Mouse (Mus musculus) MEL (cell line): ENCODE data around the gene Serpinb11. TPM values are rescaled to one million over a fixed set of nuclear protein-coding genes. Genes with fewer than 3 reads are reported as not detected.

Experiments used
- DNase-seq: peaks from one replicate; pipeline ENCODE4 v3.0.0; 2011; ENCODE audit warnings: low read depth, low spot score
- H3K27ac ChIP-seq: 2 replicates; pipeline ENCODE4 v1.5.1; 2012; ENCODE audit warnings: low read depth, mild to moderate bottlenecking, control low read depth, low read length, moderate library complexity; ENCODE audit not compliant: control insufficient read depth
- H3K27me3 ChIP-seq, 2 experiments: fragments of 150-350 bp in 1 of 2; sonication (generic) in 1 of 2; 2 replicates each; pipeline ENCODE4 v1.6.1; 2012; ENCODE audit warnings: low read length in 2 of 2, mild to moderate bottlenecking in 2 of 2, improper control_type of control experiment in 1 of 2, moderate library complexity in 1 of 2; ENCODE audit not compliant: insufficient read depth in 2 of 2, control insufficient read depth in 1 of 2
- H3K36me3 ChIP-seq, 2 experiments: 2 replicates each; pipeline ENCODE4 v1.6.1; 2012 to 2014; ENCODE audit warnings: low read length in 2 of 2, improper control_type of control experiment in 1 of 2, inconsistent platforms in 1 of 2, mild to moderate bottlenecking in 1 of 2; ENCODE audit not compliant: insufficient read depth in 2 of 2, control insufficient read depth in 1 of 2
- H3K4me1 ChIP-seq, 2 experiments: fragments of 150-350 bp in 1 of 2; sonication (generic) in 1 of 2; 2 replicates each; pipeline ENCODE4 v1.6.1; 2012; ENCODE audit warnings: low read length in 2 of 2, improper control_type of control experiment in 1 of 2, mild to moderate bottlenecking in 1 of 2; ENCODE audit not compliant: insufficient read depth in 2 of 2, control insufficient read depth in 1 of 2
- H3K4me3 ChIP-seq, 2 experiments: fragments of 150-350 bp in 1 of 2; sonication (generic) in 1 of 2; 2 replicates each; pipeline ENCODE4 v1.5.1; 2012; ENCODE audit warnings: low read depth in 2 of 2, low read length in 2 of 2, mild to moderate bottlenecking in 2 of 2, moderate library complexity in 2 of 2, control low read depth in 1 of 2, improper control_type of control experiment in 1 of 2; ENCODE audit not compliant: control insufficient read depth in 1 of 2, insufficient read depth in 1 of 2
- H3K79me2 ChIP-seq: 2 replicates; pipeline ENCODE4 v1.6.1; 2012; ENCODE audit warnings: mild to moderate bottlenecking, low read length, moderate library complexity; ENCODE audit not compliant: control insufficient read depth, poor library complexity, insufficient read depth
- H3K9ac ChIP-seq: 2 replicates; pipeline ENCODE4 v1.6.1; 2012; ENCODE audit warnings: low read depth, mild to moderate bottlenecking, control low read depth, low read length, moderate library complexity; ENCODE audit not compliant: control insufficient read depth, poor library complexity, severe bottlenecking
- H3K9me3 ChIP-seq: fragments of 150-350 bp; sonication (generic); replicated peaks from 2 replicates; pipeline ENCODE4 v1.6.1; 2012; ENCODE audit warnings: mild to moderate bottlenecking, low read length, improper control_type of control experiment, moderate library complexity; ENCODE audit not compliant: insufficient read depth
- BHLHE40 ChIP-seq: IDR thresholded peaks from 2 replicates; pipeline ENCODE4 v1.6.1; 2012; ENCODE audit warnings: low read depth, mild to moderate bottlenecking, inconsistent platforms, low read length, improper control_type of control experiment, borderline replicate concordance
- E2F4 ChIP-seq: IDR thresholded peaks from 2 replicates; pipeline ENCODE4 v1.6.1; 2011; ENCODE audit warnings: low read depth, low read length, improper control_type of control experiment, borderline replicate concordance
- ELF1 ChIP-seq: IDR thresholded peaks from 2 replicates; pipeline ENCODE4 v1.6.1; 2014; ENCODE audit warnings: low read depth, mild to moderate bottlenecking, inconsistent platforms, low read length, improper control_type of control experiment, moderate library complexity
- EP300 ChIP-seq, 2 experiments: IDR thresholded peaks; 2 replicates each; pipeline ENCODE4 v1.6.1; 2011; ENCODE audit warnings: improper control_type of control experiment in 2 of 2, low read length in 2 of 2, low read depth in 1 of 2, mild to moderate bottlenecking in 1 of 2
- GATA1 ChIP-seq: IDR thresholded peaks from 2 replicates; pipeline ENCODE4 v1.6.1; 2011; ENCODE audit warnings: low read depth, low read length, improper control_type of control experiment
- HCFC1 ChIP-seq: IDR thresholded peaks from 2 replicates; pipeline ENCODE4 v1.6.1; 2012; ENCODE audit warnings: low read depth, mild to moderate bottlenecking, inconsistent platforms, low read length, improper control_type of control experiment, moderate library complexity
- MAX ChIP-seq: IDR thresholded peaks from 2 replicates; pipeline ENCODE4 v1.6.1; 2011; ENCODE audit warnings: low read length, improper control_type of control experiment
- MYB ChIP-seq: IDR thresholded peaks from 2 replicates; pipeline ENCODE4 v1.6.1; 2011; ENCODE audit warnings: mild to moderate bottlenecking, low read depth, low read length, improper control_type of control experiment
- MYC ChIP-seq: IDR thresholded peaks from 2 replicates; pipeline ENCODE4 v1.6.1; 2011; ENCODE audit warnings: low read depth, mild to moderate bottlenecking, low read length, improper control_type of control experiment, moderate library complexity
- NELFE ChIP-seq: IDR thresholded peaks from 2 replicates; pipeline ENCODE4 v1.6.1; 2011; ENCODE audit warnings: low read depth, low read length, improper control_type of control experiment
- POLR2A ChIP-seq, 2 experiments: IDR thresholded peaks; 2 replicates each; pipeline ENCODE4 v1.6.1; 2011 to 2012; ENCODE audit warnings: low read length in 2 of 2, mild to moderate bottlenecking in 2 of 2, control low read depth in 1 of 2, improper control_type of control experiment in 1 of 2, low read depth in 1 of 2, moderate library complexity in 1 of 2; ENCODE audit not compliant: control insufficient read depth in 1 of 2, insufficient read depth in 1 of 2, poor library complexity in 1 of 2
- POLR2AphosphoS2 ChIP-seq: IDR thresholded peaks from 2 replicates; pipeline ENCODE4 v1.6.1; 2011; ENCODE audit warnings: low read length, improper control_type of control experiment
- RAD21 ChIP-seq: IDR thresholded peaks from 2 replicates; pipeline ENCODE4 v1.6.1; 2011; ENCODE audit warnings: mild to moderate bottlenecking, low read depth, low read length, improper control_type of control experiment
- RCOR1 ChIP-seq: IDR thresholded peaks from 2 replicates; pipeline ENCODE4 v1.6.1; 2012; ENCODE audit warnings: low read depth, mild to moderate bottlenecking, inconsistent platforms, low read length, improper control_type of control experiment
- SIN3A ChIP-seq: IDR thresholded peaks from 2 replicates; pipeline ENCODE4 v1.6.1; 2012; ENCODE audit warnings: low read length, improper control_type of control experiment, inconsistent platforms
- TAL1 ChIP-seq: IDR thresholded peaks from 2 replicates; pipeline ENCODE4 v1.6.1; 2012; ENCODE audit warnings: mild to moderate bottlenecking, inconsistent platforms, low read length, moderate library complexity, mixed read lengths
- TBP ChIP-seq: IDR thresholded peaks from 2 replicates; pipeline ENCODE4 v1.8.0; 2011; ENCODE audit warnings: low read depth, low read length, improper control_type of control experiment
- UBTF ChIP-seq: IDR thresholded peaks from 2 replicates; pipeline ENCODE4 v1.6.1; 2012; ENCODE audit warnings: low read depth, mild to moderate bottlenecking, inconsistent platforms, low read length, improper control_type of control experiment, moderate library complexity, borderline replicate concordance; ENCODE audit not compliant: insufficient read depth
- USF2 ChIP-seq, 2 experiments: IDR thresholded peaks; 2 replicates each; pipeline ENCODE4 v1.6.1; 2011 to 2012; ENCODE audit warnings: improper control_type of control experiment in 2 of 2, low read length in 2 of 2, borderline replicate concordance in 1 of 2, inconsistent platforms in 1 of 2, low read depth in 1 of 2, mild to moderate bottlenecking in 1 of 2; ENCODE audit not compliant: insufficient read depth in 1 of 2
- ZC3H11A ChIP-seq: IDR thresholded peaks from 2 replicates; pipeline ENCODE4 v1.6.1; 2012; ENCODE audit warnings: low read depth, mild to moderate bottlenecking, inconsistent platforms, low read length, improper control_type of control experiment
- ZNF384 ChIP-seq: IDR thresholded peaks from 2 replicates; pipeline ENCODE4 v1.6.1; 2012; ENCODE audit warnings: low read depth, mild to moderate bottlenecking, inconsistent platforms, low read length, improper control_type of control experiment
- polyA plus RNA-seq, 2 experiments: library from polyadenylated mRNA; stranded (reverse) in 1 of 2; unstranded in 1 of 2; fragments of >175 nt in 1 of 2; fragments of >200 nt in 1 of 2; gene quantifications; 2 replicates each; pipeline versions ENCODE4 v1.2.1 to v1.2.4; 2012; ENCODE audit warnings: low replicate concordance in 2 of 2, low read depth in 1 of 2; ENCODE audit not compliant: insufficient read length in 2 of 2, insufficient read depth in 1 of 2, missing spikeins in 1 of 2
- total RNA-seq: library from RNA; depleted of rRNA; stranded (reverse); fragments of 300-350 nt; gene quantifications from 2 replicates; pipeline ENCODE4 v1.2.3, GENCODE M21; 2012

Gene Serpinb11
- total and polyA plus RNA-seq, 3 experiments: not detected

- no peak overlapping the region for H3K4me3 ChIP-seq
- no peaks in the 10 kb centered on the region for H3K9me3 ChIP-seq
- peak; percentile 74 for DNase-seq
- TF ChIP-seq HCFC1 (no peak), RAD21 (no peak), GATA1 (peak; percentile 95), ZNF384 (no peak), TAL1 (peak; percentile 71)
- no peaks in the 10 kb centered on the region for H3K79me2 ChIP-seq
- H3K9ac ChIP-seq: no peak overlapping the region
- H3K27ac ChIP-seq: peak overlapping the region; percentile 89
- peaks cover 36 to 48% of the 10 kb centered on the region in 2 experiments for H3K4me1 ChIP-seq
- no peaks in the 10 kb centered on the region for H3K27me3 ChIP-seq
- H3K36me3 ChIP-seq: peaks cover 0 to 70% of the 10 kb centered on the region in 2 experiments; a peak in 2 of 4 replicates
These were observed 21.4 kb downstream of the Serpinb11 start for GRCm38 (mm10) chr1:107382404-107382803.

DNA sequence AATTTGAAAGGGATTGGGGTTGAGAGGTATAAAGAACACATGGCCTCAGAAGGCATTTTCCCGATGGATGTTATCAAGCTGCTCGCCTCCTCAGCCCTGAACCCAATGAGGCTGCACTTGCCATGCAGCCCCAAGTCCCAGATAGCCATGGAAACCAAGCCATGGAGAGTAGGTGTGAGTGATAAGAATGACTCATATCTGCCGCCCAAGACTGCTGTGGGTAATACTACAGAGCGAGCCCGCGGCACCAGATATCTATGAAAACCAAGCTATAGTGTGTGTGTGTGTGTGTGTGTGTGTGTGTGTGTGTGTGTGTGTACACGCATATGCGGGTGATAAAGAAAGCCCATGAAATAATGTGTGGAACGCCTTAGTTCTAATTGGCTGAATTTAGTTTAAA, 23.5 kb downstream of the Serpinb11 start:
- Histone ChIP-seq H3K27ac (peak overlapping the region; percentile 56), H3K4me3 (no peak overlapping the region), H3K27me3 (no peaks in the 10 kb centered on the region), H3K79me2 (no peaks in the 10 kb centered on the region), H3K36me3 (peaks cover 0 to 52% of the 10 kb centered on the region in 2 experiments; a peak in 2 of 4 replicates), H3K9me3 (no peaks in the 10 kb centered on the region), H3K9ac (no peak overlapping the region), H3K4me1 (peaks cover 27 to 43% of the 10 kb centered on the region in 2 experiments)
- no peak for TF ChIP-seq ELF1
- no peak for TF ChIP-seq TBP
- TF ChIP-seq TAL1: peak; percentile 87
- no peak for TF ChIP-seq SIN3A
- peak; percentile 98 for TF ChIP-seq GATA1
- TF ChIP-seq ZC3H11A: no peak
- no peak for TF ChIP-seq E2F4
- TF ChIP-seq MAX: no peak
- no peak for TF ChIP-seq MYC
- peak; percentile 97 for DNase-seq

GRCm38 (mm10) chr1:107389753-107390152, 28.8 kb downstream of the Serpinb11 start:
- H3K36me3 ChIP-seq: peaks cover 0 to 16% of the 10 kb centered on the region in 2 experiments; a peak in 2 of 4 replicates
- H3K9me3 ChIP-seq: no peaks in the 10 kb centered on the region
- TF ChIP-seq EP300 (IDR thresholded peaks at IDR 0.05; ENCODE audit: low read depth in 1 of 2, low read length in 2 of 2): peak; percentile 51 to 62; a peak in 3 of 4 replicates
- no peak for TF ChIP-seq MYB
- no peak for TF ChIP-seq UBTF
- no peak for TF ChIP-seq POLR2A (IDR thresholded peaks at IDR 0.05; ENCODE audit: control insufficient read depth in 1 of 2, insufficient read depth in 1 of 2, low read depth in 1 of 2, low read length in 2 of 2, poor library complexity in 1 of 2)
- TF ChIP-seq POLR2AphosphoS2: no peak
- TF ChIP-seq RCOR1: no peak; the same call in 1 of the 2 replicates
- TF ChIP-seq BHLHE40: no peak
- TF ChIP-seq RAD21: no peak
- no peak for TF ChIP-seq NELFE
- TF ChIP-seq E2F4: no peak
- TF ChIP-seq GATA1: peak; percentile 43; the same call in 1 of the 2 replicates
- no peak for TF ChIP-seq MYC
- TF ChIP-seq USF2 (IDR thresholded peaks at IDR 0.05; ENCODE audit: borderline replicate concordance in 1 of 2, insufficient read depth in 1 of 2, low read depth in 1 of 2, low read length in 2 of 2): no peak
- no peaks in the 10 kb centered on the region for H3K27me3 ChIP-seq
- H3K4me1 ChIP-seq: peaks cover 3 to 14% of the 10 kb centered on the region in 2 experiments; a peak in 2 of 4 replicates
- no peaks in the 10 kb centered on the region for H3K79me2 ChIP-seq
- peak; percentile 63 for DNase-seq
- peak overlapping the region; percentile 13; the same call in 1 of the 2 replicates for H3K27ac ChIP-seq
- no peak overlapping the region for H3K4me3 ChIP-seq
- no peak overlapping the region for H3K9ac ChIP-seq
